Mouse (Mus musculus) ZHBTc4 (cell line): Measurements from ENCODE around the gene Phactr2.
"Not testable (repeated sequence)": the region's sequence is repeated elsewhere in the genome, so short reads cannot be mapped to it uniquely, and the experiment has no call there.

Experiments
- DNase-seq: peaks from one replicate; pipeline ENCODE4 v3.0.0-alpha.2; 2011; ENCODE audit warnings: low read depth, low spot score

Phactr2 gene

GRCm38 (mm10) chr10:13473833-13474567 is at the start of gene Phactr2:
Phactr2 (minus strand) TSS chr10:13474412.
- peak; percentile 77 for DNase-seq

GRCm38 (mm10) chr10:13521857-13522256 is 47.6 kb upstream of the Phactr2 start:
- DNase-seq, result no peak

- DNase-seq, result no peak
These were observed 28.2 kb upstream of the Phactr2 start for GRCm38 (mm10) chr10:13502371-13502770.

DNA sequence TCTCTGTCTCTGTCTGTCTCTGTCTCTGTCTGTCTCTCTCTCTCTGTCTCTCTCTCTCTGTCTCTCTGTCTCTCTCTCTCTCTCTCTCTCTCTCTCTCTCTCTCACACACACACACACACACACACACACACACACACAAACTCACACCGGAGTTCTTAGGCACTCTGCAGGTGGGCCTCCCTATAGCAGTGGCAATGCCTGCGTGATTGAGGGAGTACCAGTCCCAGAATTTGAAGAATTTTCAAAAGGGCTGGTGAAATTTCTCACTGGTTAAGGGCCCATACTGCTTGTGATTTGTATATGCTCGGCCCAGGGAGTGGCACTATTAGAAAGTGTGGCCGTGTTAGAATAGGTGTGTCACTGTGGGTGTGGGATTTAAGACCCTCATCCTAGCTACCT is 27.3 kb upstream of the Phactr2 start:
- DNase-seq, result not testable (repeated sequence)

DNA sequence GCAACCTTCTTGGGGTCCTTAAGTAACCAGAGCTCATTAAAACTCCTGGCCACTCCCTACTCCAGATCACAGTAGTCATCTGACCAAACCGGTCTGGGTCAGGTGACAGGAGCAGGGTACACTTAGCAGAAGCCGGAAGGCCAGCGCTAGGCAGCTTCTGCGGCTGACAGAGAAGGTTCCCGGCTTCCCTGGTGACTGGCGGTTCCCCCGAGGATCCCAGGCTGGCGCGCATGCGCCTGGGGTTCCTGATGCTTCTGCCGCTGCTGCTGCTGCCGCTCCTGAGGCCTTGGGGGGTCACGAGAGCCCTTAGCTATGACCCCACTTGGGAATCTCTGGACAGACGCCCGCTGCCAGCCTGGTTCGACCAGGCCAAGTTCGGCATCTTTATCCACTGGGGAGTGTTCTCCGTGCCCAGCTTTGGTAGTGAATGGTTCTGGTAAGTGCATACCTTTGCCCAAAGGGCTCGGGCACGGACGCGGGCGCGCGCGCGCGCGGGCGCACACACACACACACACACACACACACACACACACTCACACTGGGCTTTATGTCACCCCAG is 26.8 kb upstream of the Phactr2 start:
- peak; percentile 91 for DNase-seq

DNA sequence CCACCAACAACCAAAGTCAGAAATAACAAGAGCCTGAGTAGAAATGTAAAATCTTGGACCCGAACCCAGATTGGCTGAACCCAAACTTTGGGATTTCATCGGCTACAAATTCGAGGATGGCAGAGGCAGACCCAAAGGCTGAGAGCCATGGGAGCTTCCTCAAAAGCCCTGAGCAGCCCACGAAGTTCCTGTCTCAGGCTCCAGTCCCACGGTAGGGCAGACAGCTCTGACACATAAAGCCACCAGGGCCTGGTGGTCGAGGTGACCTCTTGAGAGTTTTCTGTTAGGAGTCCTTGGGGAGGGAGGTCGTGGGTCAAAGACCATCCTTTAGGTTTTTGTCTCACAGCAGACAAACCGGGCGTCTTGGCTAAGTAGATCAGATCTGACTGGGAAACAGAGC is 26.3 kb upstream of the Phactr2 start:
- no peak for DNase-seq

DNA sequence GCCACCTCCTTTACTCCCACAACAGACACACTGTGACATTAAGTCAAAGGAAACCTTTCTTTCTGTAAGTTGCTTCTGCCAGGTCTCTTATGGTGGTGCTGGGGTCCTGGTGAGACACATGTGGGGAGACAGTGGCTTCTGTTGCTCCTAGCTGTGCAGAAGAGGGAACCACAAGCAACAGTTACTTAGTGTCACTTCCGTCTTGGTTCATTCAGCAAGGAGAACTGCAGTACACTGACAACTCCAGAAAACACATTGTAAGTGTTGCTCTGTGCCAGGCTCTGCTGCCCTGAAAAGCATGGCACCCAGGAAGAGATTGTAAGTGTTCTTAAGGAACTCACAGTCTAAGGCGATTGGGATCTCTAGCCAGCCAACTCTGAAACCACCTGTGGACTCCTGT is 25.1 kb upstream of the Phactr2 start, which contains the start of gene Fuca2:
Gene Fuca2 (plus strand): TSS at position 210 of the 400 bp plus-strand sequence.
- no peak for DNase-seq

DNA sequence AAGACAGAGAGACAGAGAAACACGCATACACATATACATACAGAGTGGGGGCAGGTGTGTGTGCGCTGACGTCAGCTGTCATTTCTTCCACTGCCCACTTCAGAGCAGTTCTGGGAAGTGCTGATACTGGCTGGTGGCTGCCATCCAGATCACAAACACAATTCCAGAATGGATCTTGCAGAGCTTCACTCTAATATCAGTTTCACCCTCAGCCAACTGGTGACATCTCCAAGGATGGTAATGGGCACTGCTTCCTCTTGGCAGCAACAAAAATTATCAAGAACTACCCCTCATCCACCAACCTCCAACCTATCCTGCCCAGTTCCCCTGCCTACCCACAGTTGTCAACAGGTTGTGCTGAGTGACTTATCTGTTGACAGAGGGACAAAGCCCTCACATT is 22.1 kb upstream of the Phactr2 start:
- DNase-seq, result no peak

GRCm38 (mm10) chr10:13493978-13494686 is 19.9 kb upstream of the Phactr2 start:
- no peak for DNase-seq

- DNase-seq, result no peak
These were observed 15.5 kb upstream of the Phactr2 start for GRCm38 (mm10) chr10:13489671-13490070.

GRCm38 (mm10) chr10:13485958-13486357 is 11.7 kb upstream of the Phactr2 start:
- no peak for DNase-seq

- no peak for DNase-seq
These were observed 5.1 kb upstream of the Phactr2 start for GRCm38 (mm10) chr10:13479341-13479740.

DNA sequence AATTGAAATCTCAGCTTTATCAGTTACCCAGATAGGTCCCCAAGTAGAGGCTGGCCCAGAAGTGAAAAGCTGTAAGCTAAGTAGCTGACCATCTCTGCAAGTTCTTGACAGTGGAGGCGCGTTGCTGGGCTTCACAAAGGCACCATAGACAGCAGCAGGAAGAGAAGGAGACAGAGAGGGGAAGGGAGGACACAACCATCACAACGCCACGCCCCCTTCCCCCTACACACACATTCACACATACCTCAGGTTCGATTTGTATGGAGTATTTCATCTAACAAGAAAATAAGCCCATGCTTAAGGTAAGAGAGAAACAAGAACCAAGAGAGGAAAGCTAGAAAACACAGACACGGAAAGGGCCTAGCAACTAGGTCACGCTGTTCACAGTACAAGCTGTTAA is 909 bp upstream of the Phactr2 start:
- peak; percentile 19 for DNase-seq

GRCm38 (mm10) chr10:13474568-13474955 is 350 bp upstream of the Phactr2 start:
- no peak for DNase-seq

- DNase-seq, result peak; percentile 7
These were observed 852 bp downstream of the Phactr2 start for GRCm38 (mm10) chr10:13473287-13473832.

DNA sequence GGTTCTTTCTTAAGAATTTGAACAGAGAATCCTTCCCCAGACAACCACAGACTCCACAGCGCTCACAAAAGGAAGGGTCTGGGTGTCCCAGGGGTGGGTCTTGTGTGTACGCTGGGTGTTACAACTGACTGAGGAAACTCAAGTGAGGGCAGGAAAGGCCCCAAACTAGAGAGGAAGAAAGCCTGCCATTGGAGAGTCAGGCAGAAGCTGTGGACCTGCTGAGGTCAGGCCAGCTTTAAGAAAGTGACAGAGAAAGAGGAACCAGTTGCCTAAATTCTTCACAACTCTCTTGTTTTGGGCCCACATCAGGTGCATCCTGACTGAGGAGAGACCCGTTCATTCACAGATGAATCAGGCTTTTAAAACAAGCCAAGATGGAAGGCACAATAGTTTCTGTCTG is 4.0 kb downstream of the Phactr2 start:
- DNase-seq, result no peak

DNA sequence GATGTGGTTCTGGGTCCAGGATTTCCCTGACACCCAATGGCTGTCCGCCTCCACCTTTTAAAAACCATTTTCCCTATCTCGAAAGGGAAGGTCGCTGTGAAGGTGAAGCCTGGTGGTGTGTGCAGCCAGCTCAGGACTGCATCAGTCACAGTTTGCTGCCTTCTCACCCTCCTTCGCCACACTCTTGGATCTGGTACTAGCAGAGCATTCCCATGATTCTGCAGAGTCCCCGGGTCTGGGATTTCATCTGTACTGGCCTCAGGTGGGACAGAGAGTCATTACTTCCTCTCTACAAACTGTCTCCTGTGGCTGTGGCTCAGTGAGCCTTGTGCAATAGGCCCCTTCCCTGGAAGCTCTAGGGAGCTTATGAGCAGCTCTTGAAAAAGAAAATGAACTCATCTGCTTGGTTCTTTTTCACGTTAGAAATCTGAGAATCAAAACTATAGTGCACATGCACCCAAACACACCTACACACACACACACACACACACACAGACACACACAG is 6.1 kb downstream of the Phactr2 start:
- not testable (repeated sequence) for DNase-seq

DNA sequence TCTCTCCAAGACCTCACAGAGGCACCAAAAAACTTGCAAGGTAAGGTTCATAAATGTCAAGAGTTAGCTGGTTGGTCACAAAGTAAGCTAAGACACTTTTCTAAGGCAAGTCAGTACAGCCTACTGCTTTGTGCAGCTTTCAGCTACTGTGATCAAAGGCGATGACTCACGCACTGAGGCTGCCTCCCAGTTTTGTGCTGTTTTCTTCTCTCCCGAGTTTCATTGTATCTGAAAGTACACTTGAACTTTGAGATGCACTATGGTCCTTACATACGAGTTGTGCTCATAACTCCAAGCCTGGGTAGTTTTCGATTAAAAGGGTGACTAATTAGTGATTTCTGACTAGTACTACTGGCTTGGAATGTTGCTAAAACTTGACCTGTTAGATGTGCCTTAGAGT is 7.3 kb downstream of the Phactr2 start:
- DNase-seq, result no peak

- not testable (repeated sequence) for DNase-seq
These were observed 9.9 kb downstream of the Phactr2 start for GRCm38 (mm10) chr10:13464295-13464694.

- DNase-seq, result no peak
These were observed 20.8 kb downstream of the Phactr2 start for GRCm38 (mm10) chr10:13453200-13453990.

- no peak for DNase-seq
These were observed 22.6 kb downstream of the Phactr2 start for GRCm38 (mm10) chr10:13451640-13452039.
